Mouse (Mus musculus): Measurements from ENCODE around the gene Schip1. TPM values are rescaled to one million over a fixed set of nuclear protein-coding genes. Genes with fewer than 3 reads are reported as not detected.
A peak's percentile ranks its signal among the peaks of the same experiment; 100 is the strongest.

Schip1 gene
- polyA plus RNA-seq, 1 experiment from 2014 or later: 164 TPM

DNA sequence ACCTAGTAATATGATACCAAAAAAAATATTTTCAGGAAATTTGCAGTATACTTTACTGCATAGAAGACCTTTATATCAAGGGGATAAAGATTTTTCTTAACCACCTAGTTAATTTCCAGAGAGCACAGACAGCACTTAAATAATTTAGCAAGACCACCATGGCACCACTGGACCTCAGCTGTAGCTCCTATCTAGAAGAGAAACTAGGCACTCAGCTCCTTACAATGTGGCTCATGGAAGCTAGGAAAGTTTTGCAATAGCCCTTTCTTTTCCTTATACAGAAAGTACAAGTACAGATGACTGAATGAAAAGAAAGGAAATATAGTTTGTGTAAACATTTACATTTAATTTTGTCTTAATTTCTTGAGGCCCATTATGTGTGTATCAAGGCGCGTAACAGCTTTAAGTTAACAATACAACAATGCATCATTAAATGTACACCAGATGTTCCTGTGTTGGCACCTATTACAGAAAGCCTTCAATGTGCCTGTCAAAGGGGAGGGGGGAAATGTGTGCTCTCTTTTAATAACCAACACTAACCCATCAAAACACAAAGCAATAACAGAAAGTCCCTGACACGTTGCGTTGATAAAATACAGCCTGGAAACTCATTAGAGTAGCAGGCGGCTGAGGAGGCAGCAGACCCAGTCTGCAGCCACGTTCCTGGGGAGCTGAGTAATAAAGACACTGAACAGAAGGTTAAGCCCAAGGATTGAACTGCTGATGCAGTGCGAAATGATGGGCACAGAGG, 218.4 kb downstream of the Schip1 start:
- Histone ChIP-seq H3K4me3 (replicated peaks) (peak overlapping the region; percentile 19), H3K27ac (replicated peaks) (peak overlapping the region; percentile 72), H3K9me3 (replicated peaks) (no peaks in the 10 kb centered on the region), H3K27me3 (replicated peaks) (no peaks in the 10 kb centered on the region), H3K36me3 (no peaks in the 10 kb centered on the region), H3K9ac (replicated peaks) (0 out of 2 replicates have a peak overlapping the region, but pooled peaks have one; percentile 2), H3K4me1 (peaks cover 21% of the 10 kb centered on the region), H3K4me2 (peak overlapping the region; percentile 51)
- WGBS: 7% methylated on average over 7 of the region's 7 CpGs
- peak; percentile 89 for ATAC-seq (ENCODE audit: low FRiP score)

DNA sequence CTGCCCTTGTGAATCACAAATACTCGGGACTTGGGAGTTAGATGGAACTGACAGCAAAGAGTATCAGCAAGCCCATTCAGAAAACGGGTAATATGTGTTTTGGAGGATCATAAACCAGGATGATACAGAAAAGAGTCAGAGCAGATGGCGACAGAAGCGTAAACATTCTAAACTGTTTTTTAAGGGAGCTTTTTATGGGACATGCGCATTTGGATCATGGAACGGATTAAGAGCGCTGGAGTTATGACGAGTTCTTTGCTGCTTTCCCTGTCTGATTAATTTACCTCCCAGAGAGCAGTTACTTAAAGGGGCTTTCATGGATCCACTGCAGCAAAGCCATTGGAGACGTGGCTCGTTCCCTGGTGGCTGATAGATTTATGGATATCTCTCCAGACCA, 219.0 kb downstream of the Schip1 start:
- Histone ChIP-seq H3K36me3 (no peaks in the 10 kb centered on the region), H3K4me3 (replicated peaks) (peak overlapping the region; percentile 19), H3K27me3 (replicated peaks) (no peaks in the 10 kb centered on the region), H3K4me2 (peak overlapping the region; percentile 51), H3K4me1 (peaks cover 21% of the 10 kb centered on the region), H3K9ac (replicated peaks) (0 out of 2 replicates have a peak overlapping the region, but pooled peaks have one; percentile 2), H3K9me3 (replicated peaks) (no peaks in the 10 kb centered on the region), H3K27ac (replicated peaks) (peak overlapping the region; percentile 72)
- peak; percentile 80 for ATAC-seq (ENCODE audit: low FRiP score)
- WGBS: 11% methylated on average over 10 of the region's 10 CpGs

DNA sequence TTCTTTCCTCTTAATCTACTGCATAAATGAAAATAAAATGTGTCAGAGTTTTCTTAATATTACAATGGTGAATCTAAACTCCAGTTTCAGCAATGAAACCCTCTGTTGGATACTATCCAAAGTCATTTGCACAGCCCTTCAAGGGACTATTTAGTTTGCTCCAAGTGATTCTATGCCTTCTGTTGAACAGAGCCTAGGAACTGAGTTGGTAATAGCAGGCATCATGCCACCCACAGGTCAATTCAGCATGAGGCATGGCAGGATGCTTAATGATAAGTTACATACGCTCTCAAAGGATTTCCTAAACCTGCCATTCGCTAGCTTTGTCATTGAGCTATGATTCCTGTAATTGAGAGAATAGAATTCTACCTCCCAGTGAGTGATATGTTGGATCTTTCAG, 219.9 kb downstream of the Schip1 start:
- Histone ChIP-seq H3K36me3 (no peaks in the 10 kb centered on the region), H3K27me3 (replicated peaks) (no peaks in the 10 kb centered on the region), H3K9me3 (replicated peaks) (no peaks in the 10 kb centered on the region), H3K4me1 (peaks cover 21% of the 10 kb centered on the region), H3K4me3 (replicated peaks) (no peak overlapping the region), H3K27ac (replicated peaks) (no peak overlapping the region), H3K9ac (replicated peaks) (no peak overlapping the region), H3K4me2 (no peak overlapping the region)
- 24% methylated on average over 2 of the region's 2 CpGs for WGBS
- ATAC-seq (ENCODE audit: low FRiP score): no peak

- Histone ChIP-seq H3K36me3 (no peaks in the 10 kb centered on the region), H3K4me3 (replicated peaks) (no peak overlapping the region), H3K4me2 (no peak overlapping the region), H3K9ac (replicated peaks) (no peak overlapping the region), H3K4me1 (no peaks in the 10 kb centered on the region), H3K9me3 (replicated peaks) (no peaks in the 10 kb centered on the region), H3K27ac (replicated peaks) (no peak overlapping the region), H3K27me3 (replicated peaks) (no peaks in the 10 kb centered on the region)
- ATAC-seq (ENCODE audit: low FRiP score): no peak
- WGBS: 86% methylated on average over 7 of the region's 7 CpGs
Observed at GRCm38 (mm10) chr3:68296752-68297151, 232.2 kb downstream of the Schip1 start.

DNA sequence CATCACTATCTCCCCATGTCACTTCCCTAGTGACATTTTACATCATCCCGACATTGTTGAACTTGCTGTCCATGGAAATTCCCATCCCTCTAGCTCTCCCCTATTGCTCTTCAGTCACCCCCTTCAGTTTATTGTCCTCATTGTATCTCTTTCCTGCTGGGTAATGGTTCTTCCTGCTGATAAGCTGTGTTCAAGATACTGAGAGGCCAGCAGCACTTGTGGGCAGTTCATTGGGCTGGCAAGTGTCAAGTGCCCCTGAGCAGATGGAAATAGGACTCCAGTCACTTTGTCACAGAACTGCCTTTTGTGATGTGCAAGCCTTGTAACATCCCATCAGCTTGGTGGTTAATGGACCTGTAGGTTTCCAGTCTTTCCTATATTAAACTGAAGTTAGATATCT, 241.0 kb downstream of the Schip1 start:
- 3% methylated on average over 1 of the region's 1 CpGs for WGBS
- Histone ChIP-seq H3K9ac (replicated peaks) (no peak overlapping the region), H3K4me3 (replicated peaks) (no peak overlapping the region), H3K9me3 (replicated peaks) (no peaks in the 10 kb centered on the region), H3K4me2 (no peak overlapping the region), H3K27ac (replicated peaks) (no peak overlapping the region), H3K4me1 (no peaks in the 10 kb centered on the region), H3K36me3 (no peaks in the 10 kb centered on the region), H3K27me3 (replicated peaks) (no peaks in the 10 kb centered on the region)
- no peak for ATAC-seq (ENCODE audit: low FRiP score)

DNA sequence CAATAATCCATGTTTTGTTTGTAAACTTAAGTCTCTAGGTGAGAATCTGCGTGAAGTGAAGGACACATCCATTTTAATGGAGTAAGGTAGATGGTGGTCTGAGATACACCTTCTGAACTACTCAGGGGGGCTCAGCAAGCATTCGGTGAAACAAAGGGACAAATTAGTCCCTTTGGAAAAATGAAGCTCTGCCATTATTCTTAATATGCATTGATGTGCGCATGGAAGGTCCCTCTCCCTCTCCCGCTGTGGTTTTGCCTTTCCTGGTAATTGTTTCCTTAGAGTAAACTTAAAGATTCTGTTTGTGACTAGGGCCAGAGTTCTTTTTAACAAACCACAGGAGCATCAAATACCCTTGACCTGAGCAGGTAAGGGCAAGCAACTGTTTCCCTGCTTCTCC, 242.1 kb downstream of the Schip1 start:
- Histone ChIP-seq H3K36me3 (no peaks in the 10 kb centered on the region), H3K27ac (replicated peaks) (no peak overlapping the region), H3K4me3 (replicated peaks) (no peak overlapping the region), H3K4me1 (no peaks in the 10 kb centered on the region), H3K9ac (replicated peaks) (no peak overlapping the region), H3K27me3 (replicated peaks) (no peaks in the 10 kb centered on the region), H3K4me2 (no peak overlapping the region), H3K9me3 (replicated peaks) (no peaks in the 10 kb centered on the region)
- 25% methylated on average over 4 of the region's 4 CpGs for WGBS
- no peak for ATAC-seq (ENCODE audit: low FRiP score)

- Histone ChIP-seq H3K4me2 (no peak overlapping the region), H3K4me3 (replicated peaks) (no peak overlapping the region), H3K27me3 (replicated peaks) (no peaks in the 10 kb centered on the region), H3K9ac (replicated peaks) (no peak overlapping the region), H3K36me3 (no peaks in the 10 kb centered on the region), H3K27ac (replicated peaks) (no peak overlapping the region), H3K4me1 (peaks cover 3% of the 10 kb centered on the region), H3K9me3 (replicated peaks) (no peaks in the 10 kb centered on the region)
- WGBS: 61% methylated on average over 6 of the region's 6 CpGs
- ATAC-seq (ENCODE audit: low FRiP score): no peak
Observed at GRCm38 (mm10) chr3:68325575-68325974, 261.0 kb downstream of the Schip1 start.

DNA sequence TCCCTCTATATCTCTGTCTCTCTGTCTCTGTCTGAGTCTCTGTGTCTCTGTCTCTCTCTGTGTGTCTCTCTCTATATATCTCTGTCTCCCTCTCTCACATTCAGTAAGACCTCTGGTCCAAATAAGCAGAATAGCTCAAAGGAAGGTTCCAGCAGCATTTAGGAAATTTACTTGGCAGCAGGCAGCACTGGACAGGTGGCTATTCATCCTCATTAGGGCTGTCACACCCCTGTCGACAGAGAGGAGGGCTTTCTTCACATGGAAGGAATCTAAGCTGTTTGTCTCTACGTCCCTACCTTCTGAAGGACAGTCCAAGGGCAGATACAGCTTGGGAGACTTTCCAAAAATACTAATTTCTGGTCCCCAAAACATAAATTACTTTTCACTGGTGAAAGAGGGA, 267.9 kb downstream of the Schip1 start:
- no peak for ATAC-seq (ENCODE audit: low FRiP score)
- no peaks in the 10 kb centered on the region for H3K27me3 ChIP-seq (replicated peaks)
- H3K27ac ChIP-seq (replicated peaks): no peak overlapping the region
- H3K9ac ChIP-seq (replicated peaks): no peak overlapping the region
- no peaks in the 10 kb centered on the region for H3K9me3 ChIP-seq (replicated peaks)
- H3K4me3 ChIP-seq (replicated peaks): no peak overlapping the region
- H3K4me2 ChIP-seq: no peak overlapping the region
- WGBS: 45% methylated on average over 2 of the region's 2 CpGs
- H3K36me3 ChIP-seq: no peaks in the 10 kb centered on the region
- H3K4me1 ChIP-seq: no peaks in the 10 kb centered on the region

GRCm38 (mm10) chr3:68335501-68335900, 270.9 kb downstream of the Schip1 start:
- no peaks in the 10 kb centered on the region for H3K27me3 ChIP-seq (replicated peaks)
- H3K4me2 ChIP-seq: no peak overlapping the region
- no peak overlapping the region for H3K9ac ChIP-seq (replicated peaks)
- no peak overlapping the region for H3K4me3 ChIP-seq (replicated peaks)
- H3K9me3 ChIP-seq (replicated peaks): no peaks in the 10 kb centered on the region
- H3K27ac ChIP-seq (replicated peaks): no peak overlapping the region
- 93% methylated on average over 4 of the region's 4 CpGs for WGBS
- no peak for ATAC-seq (ENCODE audit: low FRiP score)
- H3K36me3 ChIP-seq: no peaks in the 10 kb centered on the region
- no peaks in the 10 kb centered on the region for H3K4me1 ChIP-seq

DNA sequence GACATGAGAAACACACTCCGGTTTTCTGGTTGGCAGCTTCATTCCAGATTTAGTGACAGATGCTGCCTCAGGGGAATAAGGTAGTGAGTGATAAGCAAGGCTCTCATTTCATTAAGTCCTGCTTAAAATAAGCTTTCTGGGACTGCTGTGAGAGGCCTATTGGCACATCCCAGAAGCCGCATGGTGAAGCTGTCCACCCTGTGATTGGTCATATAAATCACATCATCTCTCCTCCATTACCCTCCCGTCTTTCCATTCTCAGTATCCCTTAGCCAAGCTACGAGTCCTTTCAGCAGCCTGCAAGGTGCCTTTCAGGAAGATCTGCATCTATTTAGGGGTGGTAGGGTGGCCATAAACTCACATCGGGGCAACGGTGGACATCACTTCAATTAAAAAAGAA, 286.0 kb downstream of the Schip1 start:
- WGBS: 34% methylated on average over 6 of the region's 6 CpGs
- no peaks in the 10 kb centered on the region for H3K36me3 ChIP-seq
- H3K4me3 ChIP-seq (replicated peaks): no peak overlapping the region
- H3K9me3 ChIP-seq (replicated peaks): no peaks in the 10 kb centered on the region; the same call in 1 of the 2 replicates
- H3K4me2 ChIP-seq: no peak overlapping the region
- no peak overlapping the region for H3K27ac ChIP-seq (replicated peaks)
- no peaks in the 10 kb centered on the region for H3K27me3 ChIP-seq (replicated peaks)
- ATAC-seq (ENCODE audit: low FRiP score): 0 out of 2 replicates have a peak, but pooled peaks have one; percentile 45
- no peak overlapping the region for H3K9ac ChIP-seq (replicated peaks)
- H3K4me1 ChIP-seq: peaks cover 15% of the 10 kb centered on the region

GRCm38 (mm10) chr3:68351461-68351860, 286.9 kb downstream of the Schip1 start:
- Histone ChIP-seq H3K4me2 (no peak overlapping the region), H3K4me1 (peaks cover 15% of the 10 kb centered on the region), H3K4me3 (replicated peaks) (no peak overlapping the region), H3K27me3 (replicated peaks) (no peaks in the 10 kb centered on the region), H3K36me3 (no peaks in the 10 kb centered on the region), H3K9ac (replicated peaks) (no peak overlapping the region), H3K9me3 (replicated peaks) (no peaks in the 10 kb centered on the region; the same call in 1 of the 2 replicates), H3K27ac (replicated peaks) (no peak overlapping the region)
- ATAC-seq (ENCODE audit: low FRiP score): no peak
- 26% methylated on average over 3 of the region's 3 CpGs for WGBS

DNA sequence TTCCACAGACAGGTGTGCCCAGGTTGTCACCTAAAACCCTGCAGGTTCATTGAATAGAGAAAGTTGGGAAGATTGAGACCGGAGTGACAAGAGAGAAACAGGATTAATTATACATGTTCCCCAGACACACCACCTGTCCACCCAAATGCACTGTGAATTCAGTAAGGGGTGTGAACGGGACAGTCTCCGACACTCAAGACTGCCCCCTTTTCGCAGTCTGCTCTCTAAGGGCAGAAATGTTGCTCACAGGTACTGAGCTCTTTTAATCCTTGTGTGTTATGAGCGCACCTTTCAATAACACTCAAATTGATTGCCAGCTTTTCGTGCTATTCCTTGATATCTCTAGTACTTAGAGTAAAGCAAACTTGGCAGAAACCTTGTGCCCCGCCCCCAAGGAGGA, 288.4 kb downstream of the Schip1 start:
- no peak for ATAC-seq (ENCODE audit: low FRiP score)
- H3K27ac ChIP-seq (replicated peaks): no peak overlapping the region
- WGBS: 94% methylated on average over 7 of the region's 7 CpGs

More for the DNA sequence above, 288.4 kb downstream of the Schip1 start:
- no peak overlapping the region for H3K4me2 ChIP-seq
- H3K36me3 ChIP-seq: no peaks in the 10 kb centered on the region
- peaks cover 15% of the 10 kb centered on the region for H3K4me1 ChIP-seq
- no peaks in the 10 kb centered on the region; the same call in 1 of the 2 replicates for H3K9me3 ChIP-seq (replicated peaks)
- no peak overlapping the region for H3K4me3 ChIP-seq (replicated peaks)
- no peaks in the 10 kb centered on the region for H3K27me3 ChIP-seq (replicated peaks)
- H3K9ac ChIP-seq (replicated peaks): no peak overlapping the region

Data from neural tube, embryonic 15.5 days (tissue).